Mouse (Mus musculus): ENCODE results near the gene Abcc1.

Abcc1 gene

GRCm38 (mm10) chr16:14439801-14440614, 78.7 kb downstream of the Abcc1 start:
- DNase-seq (ENCODE audit: low spot score) = no peak

- no peak for DNase-seq (ENCODE audit: low spot score)
Observed at GRCm38 (mm10) chr16:14444059-14444855, 82.9 kb downstream of the Abcc1 start.

- peak; percentile 16 for DNase-seq (ENCODE audit: low spot score)
Observed at GRCm38 (mm10) chr16:14445197-14445596, 83.8 kb downstream of the Abcc1 start.

- DNase-seq (ENCODE audit: low spot score) = no peak
Observed at GRCm38 (mm10) chr16:14447366-14447765, 86.0 kb downstream of the Abcc1 start.

- no peak for DNase-seq (ENCODE audit: low spot score)
Observed at GRCm38 (mm10) chr16:14448307-14448706, 86.9 kb downstream of the Abcc1 start.

- no peak for DNase-seq (ENCODE audit: low spot score)
Observed at GRCm38 (mm10) chr16:14449861-14450260, 88.5 kb downstream of the Abcc1 start.

- peak; percentile 14 for DNase-seq (ENCODE audit: low spot score)
Observed at GRCm38 (mm10) chr16:14451374-14452046, 90.2 kb downstream of the Abcc1 start.

GRCm38 (mm10) chr16:14462535-14462934, 101.2 kb downstream of the Abcc1 start:
- no peak for DNase-seq (ENCODE audit: low spot score)

- DNase-seq (ENCODE audit: low spot score) = no peak
Observed at GRCm38 (mm10) chr16:14465016-14465415, 103.7 kb downstream of the Abcc1 start.

- DNase-seq (ENCODE audit: low spot score) = no peak
Observed at GRCm38 (mm10) chr16:14468351-14468750, 107.0 kb downstream of the Abcc1 start.

- DNase-seq (ENCODE audit: low spot score) = no peak
Observed at GRCm38 (mm10) chr16:14468841-14469240, 107.5 kb downstream of the Abcc1 start.

GRCm38 (mm10) chr16:14472171-14472570, 110.8 kb downstream of the Abcc1 start:
- DNase-seq (ENCODE audit: low spot score) = no peak

- no peak for DNase-seq (ENCODE audit: low spot score)
Observed at GRCm38 (mm10) chr16:14473686-14474085, 112.3 kb downstream of the Abcc1 start.

GRCm38 (mm10) chr16:14475001-14475400, 113.6 kb downstream of the Abcc1 start:
- no peak for DNase-seq (ENCODE audit: low spot score)

- no peak for DNase-seq (ENCODE audit: low spot score)
Observed at GRCm38 (mm10) chr16:14476056-14476455, 114.7 kb downstream of the Abcc1 start.

GRCm38 (mm10) chr16:14476701-14477400, 115.5 kb downstream of the Abcc1 start:
- no peak for DNase-seq (ENCODE audit: low spot score)

- no peak for DNase-seq (ENCODE audit: low spot score)
Observed at GRCm38 (mm10) chr16:14477510-14478300, 116.3 kb downstream of the Abcc1 start.

- DNase-seq (ENCODE audit: low spot score) = no peak
Observed at GRCm38 (mm10) chr16:14479641-14480040, 118.3 kb downstream of the Abcc1 start.

GRCm38 (mm10) chr16:14483221-14483620, 121.9 kb downstream of the Abcc1 start:
- DNase-seq (ENCODE audit: low spot score) = no peak

- no peak for DNase-seq (ENCODE audit: low spot score)
Observed at GRCm38 (mm10) chr16:14493491-14494114, 132.2 kb downstream of the Abcc1 start.
